Mouse (Mus musculus) kidney, adult 2 months (tissue): ENCODE data around the gene Fbxo41.

Source experiments
- CTCF ChIP-seq: fragments of 200-500 bp; conservative IDR thresholded peaks from 2 replicates; pipeline ENCODE4 v1.5.1; 2011; ENCODE audit warnings: low read depth, mild to moderate bottlenecking, control low read depth, low read length, moderate library complexity, mixed read lengths; ENCODE audit not compliant: insufficient read depth, insufficient read length
- POLR2A ChIP-seq: fragments of 200-500 bp; IDR thresholded peaks from one replicate; pipeline ENCODE4 v1.6.1; 2011; ENCODE audit warnings: low read depth, low read length, control low read depth

- TF ChIP-seq CTCF: no peak
- TF ChIP-seq POLR2A: no peak
Measured at GRCm38 (mm10) chr6:85443488-85444233, 59.1 kb downstream of the Fbxo41 start.
